Mouse (Mus musculus) macrophage (primary cell): ENCODE measurements around the gene Spata18. TPM values are rescaled to one million over a fixed set of nuclear protein-coding genes. Genes with fewer than 3 reads are reported as not detected.

ENCODE experiments used
- H3K27ac ChIP-seq: fragments of 350-480 bp; formaldehyde crosslinking; 2 replicates; pipeline ENCODE4 v1.9.0; 2021
- H3K36me3 ChIP-seq: fragments of 350-480 bp; formaldehyde crosslinking; 2 replicates; pipeline ENCODE4 v1.9.0; 2021; ENCODE audit errors: inconsistent target
- H3K4me3 ChIP-seq: fragments of 350-480 bp; formaldehyde crosslinking; 2 replicates; pipeline ENCODE4 v1.9.0; 2021; ENCODE audit errors: inconsistent target
- H3K79me2 ChIP-seq: fragments of 350-480 bp; formaldehyde crosslinking; 2 replicates; pipeline ENCODE4 v1.9.0; 2021; ENCODE audit errors: inconsistent target
- WGBS: methylation state at CpG from one replicate; pipeline ENCODE4 v1.1.7; 2026; ENCODE audit warnings: inconsistent platforms; ENCODE audit not compliant: missing documents; 5-methylcytosine and 5-hydroxymethylcytosine counted together
- polyA plus RNA-seq: library from polyadenylated mRNA; stranded (reverse); fragments of 250-400 nt; gene quantifications from 3 replicates; pipeline ENCODE4 v1.2.4, GENCODE M21; 2018; ENCODE audit warnings: inconsistent platforms

Spata18 gene
- polyA plus RNA-seq, 1 experiment from 2014 or later = not detected

GRCm38 (mm10) chr5:73716941-73717340 lies 65.8 kb downstream of the Spata18 start:
- H3K4me3 ChIP-seq = no peak overlapping the region
- no peaks in the 10 kb centered on the region for H3K36me3 ChIP-seq
- H3K79me2 ChIP-seq = no peaks in the 10 kb centered on the region
- 74% methylated on average over 2 of the region's 2 CpGs for WGBS
- H3K27ac ChIP-seq = no peak overlapping the region

- Histone ChIP-seq H3K79me2 (no peaks in the 10 kb centered on the region), H3K27ac (no peak overlapping the region), H3K4me3 (no peak overlapping the region), H3K36me3 (no peaks in the 10 kb centered on the region)
- 16% methylated on average over 21 of the region's 21 CpGs for WGBS
Measured at GRCm38 (mm10) chr5:73721682-73722282, 70.6 kb downstream of the Spata18 start.

- no peak overlapping the region for H3K4me3 ChIP-seq
- no peaks in the 10 kb centered on the region for H3K79me2 ChIP-seq
- no peak overlapping the region for H3K27ac ChIP-seq
- 90% methylated on average over 4 of the region's 4 CpGs for WGBS
- no peaks in the 10 kb centered on the region for H3K36me3 ChIP-seq
Measured at GRCm38 (mm10) chr5:73725981-73726380, 74.8 kb downstream of the Spata18 start.

GRCm38 (mm10) chr5:73728651-73729050 lies 77.5 kb downstream of the Spata18 start:
- Histone ChIP-seq H3K4me3 (no peak overlapping the region), H3K79me2 (no peaks in the 10 kb centered on the region), H3K27ac (no peak overlapping the region), H3K36me3 (no peaks in the 10 kb centered on the region)
- WGBS = 77% methylated on average over 6 of the region's 7 CpGs

Other genes starting within 250 kb of the Spata18 start
- not detected in 3 replicates for gene Cwh43, start 245.3 kb upstream of the Spata18 start, polyA plus RNA-seq
- 3.2 to 4.7 TPM (median 4.0 TPM) in 3 replicates for gene Dcun1d4, start 170.4 kb upstream of the Spata18 start, polyA plus RNA-seq
- gene Lrrc66, start 18.9 kb upstream of the Spata18 start, polyA plus RNA-seq = 0.97 to 4.6 TPM (median 1.7 TPM) in 3 replicates
- gene Sgcb, start 3.6 kb upstream of the Spata18 start, polyA plus RNA-seq = 21.5 to 29.7 TPM (median 28.0 TPM) in 3 replicates